Mouse (Mus musculus) limb, embryonic 14.5 days (tissue): ENCODE results near the gene Cbx7. TPM values are rescaled to one million over a fixed set of nuclear protein-coding genes. Genes with fewer than 3 reads are reported as not detected.

Experiments
- ATAC-seq: fragments of 200-750 bp; cut with Nextera tagmentation; 2 replicates; pipeline ENCODE4 v1.8.0; 2017; ENCODE audit warnings: low read depth, moderate number of reproducible peaks, moderate TSS enrichment; ENCODE audit not compliant: low FRiP score
- DNase-seq: peaks from one replicate; pipeline ENCODE4 v3.0.0-alpha.2; 2015; ENCODE audit warnings: low spot score
- H3K27ac ChIP-seq: fragments of 300-500 bp; sonication (generic); replicated peaks from 2 replicates; pipeline ENCODE4 v1.5.1; 2014; ENCODE audit warnings: low read depth, mild to moderate bottlenecking, low read length, moderate library complexity, mixed read lengths
- H3K27me3 ChIP-seq: fragments of 300-500 bp; sonication (generic); 2 replicates; pipeline ENCODE4 v1.6.1; 2014; ENCODE audit warnings: low read length, mixed read lengths; ENCODE audit not compliant: control insufficient read depth, insufficient read depth
- H3K36me3 ChIP-seq: fragments of 300-500 bp; sonication (generic); 2 replicates; pipeline ENCODE4 v1.6.1; 2014; ENCODE audit warnings: mild to moderate bottlenecking, low read length, moderate library complexity, mixed read lengths; ENCODE audit not compliant: control insufficient read depth, insufficient read depth
- H3K4me1 ChIP-seq: fragments of 300-500 bp; sonication (generic); 2 replicates; pipeline ENCODE4 v1.6.1; 2014; ENCODE audit warnings: antibody characterized with exemption, low read length, mixed read lengths; ENCODE audit not compliant: control insufficient read depth, insufficient read depth
- H3K4me2 ChIP-seq: fragments of 300-500 bp; sonication (generic); replicated peaks from 2 replicates; pipeline ENCODE4 v1.6.1; 2014; ENCODE audit warnings: low read depth, mild to moderate bottlenecking, low read length, moderate library complexity; ENCODE audit not compliant: severe bottlenecking
- H3K4me3 ChIP-seq: fragments of 300-500 bp; sonication (generic); replicated peaks from 2 replicates; pipeline ENCODE4 v1.5.1; 2014; ENCODE audit warnings: low read length
- H3K9ac ChIP-seq: fragments of 300-500 bp; sonication (generic); 2 replicates; pipeline ENCODE4 v1.6.1; 2014; ENCODE audit warnings: mild to moderate bottlenecking, low read depth, low read length, moderate library complexity; ENCODE audit not compliant: severe bottlenecking
- H3K9me3 ChIP-seq: fragments of 300-500 bp; sonication (generic); 2 replicates; pipeline ENCODE4 v1.6.1; 2016; ENCODE audit warnings: low read length; ENCODE audit not compliant: control insufficient read depth
- POLR2A ChIP-seq: fragments of 200-500 bp; IDR thresholded peaks from 2 replicates; pipeline ENCODE4 v1.8.0; 2012; ENCODE audit warnings: inconsistent platforms, mild to moderate bottlenecking, moderate library complexity, borderline replicate concordance; ENCODE audit not compliant: insufficient read depth, insufficient read length; ENCODE audit errors: extremely low read depth
- WGBS: fragments of 180-500 bp; shearing (Covaris S2); extraction: QIAGEN DNeasy Blood & Tissue Kit; methylation state at CpG from one replicate; pipeline ENCODE4 v1.1.7; 2014; 5-methylcytosine and 5-hydroxymethylcytosine counted together
- polyA plus RNA-seq, 2 experiments: library from polyadenylated mRNA; depleted of rRNA in 1 of 2; stranded (reverse) in 1 of 2; unstranded in 1 of 2; fragments of >200 nt; fragmentation: Nextera tagmentation in 1 of 2; extraction: Ambion mirVana in 1 of 2; gene quantifications; 2 replicates each; pipeline versions ENCODE4 v1.2.1 to v1.2.3; 2012 to 2014

Cbx7 gene
- polyA plus RNA-seq, 2 experiments: 2.1 to 8.5 TPM

DNA sequence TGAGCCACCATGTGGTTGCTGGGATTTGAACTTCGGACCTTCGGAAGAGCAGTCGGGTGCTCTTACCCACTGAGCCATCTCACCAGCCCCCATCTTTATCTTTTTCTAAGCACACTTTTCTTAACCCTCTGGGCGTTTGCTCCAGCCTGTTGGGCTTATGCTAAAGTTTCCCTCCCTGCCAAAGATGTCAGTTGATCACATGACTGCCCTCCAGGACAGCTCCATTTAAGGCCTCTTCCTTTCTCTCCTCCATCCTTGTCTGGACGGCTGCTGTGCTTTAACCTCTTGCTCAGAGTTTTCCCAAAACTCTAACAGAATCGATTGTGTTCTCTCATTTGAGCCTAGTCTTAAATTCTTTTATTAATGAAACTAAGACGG, 34.6 kb downstream of the Cbx7 start:
- Histone ChIP-seq H3K27ac (no peak overlapping the region), H3K4me3 (no peak overlapping the region), H3K9me3 (no peaks in the 10 kb centered on the region), H3K9ac (no peak overlapping the region), H3K36me3 (no peaks in the 10 kb centered on the region), H3K4me1 (peaks cover 8% of the 10 kb centered on the region), H3K4me2 (no peak overlapping the region), H3K27me3 (peaks cover 36% of the 10 kb centered on the region)
- WGBS: 72% methylated on average over 7 of the region's 7 CpGs
- DNase-seq (no peak), ATAC-seq (no peak)
- TF ChIP-seq POLR2A: no peak

- DNase-seq: no peak
- Histone ChIP-seq H3K27me3 (peaks cover 36% of the 10 kb centered on the region), H3K9ac (no peak overlapping the region), H3K27ac (no peak overlapping the region), H3K36me3 (no peaks in the 10 kb centered on the region), H3K4me1 (peaks cover 8% of the 10 kb centered on the region), H3K4me2 (no peak overlapping the region), H3K4me3 (no peak overlapping the region), H3K9me3 (no peaks in the 10 kb centered on the region)
- WGBS: 16% methylated on average over 9 of the region's 9 CpGs
- TF ChIP-seq POLR2A: no peak
- ATAC-seq: no peak
These were observed 35.1 kb downstream of the Cbx7 start for GRCm38 (mm10) chr15:79935654-79936373.

- peaks cover 8% of the 10 kb centered on the region for H3K4me1 ChIP-seq
- H3K9me3 ChIP-seq: no peaks in the 10 kb centered on the region
- H3K27me3 ChIP-seq: peaks cover 36% of the 10 kb centered on the region
- no peak for TF ChIP-seq POLR2A
- peak overlapping the region; percentile 13; the same call in 1 of the 2 replicates for H3K4me2 ChIP-seq
- 4% methylated on average over 10 of the region's 10 CpGs for WGBS
- H3K4me3 ChIP-seq: no peak overlapping the region
- ATAC-seq: no peak
- no peak overlapping the region for H3K27ac ChIP-seq
- H3K36me3 ChIP-seq: no peaks in the 10 kb centered on the region
- H3K9ac ChIP-seq: no peak overlapping the region
- no peak for DNase-seq
These were observed 36.1 kb downstream of the Cbx7 start for GRCm38 (mm10) chr15:79934776-79935175.

GRCm38 (mm10) chr15:79933670-79934514, 37.0 kb downstream of the Cbx7 start:
- H3K9me3 ChIP-seq: no peaks in the 10 kb centered on the region
- H3K4me1 ChIP-seq: peaks cover 8% of the 10 kb centered on the region
- 2% methylated on average over 21 of the region's 22 CpGs for WGBS
- no peak overlapping the region for H3K4me3 ChIP-seq
- H3K4me2 ChIP-seq: peak overlapping the region; percentile 13
- H3K27ac ChIP-seq: no peak overlapping the region
- peaks cover 36% of the 10 kb centered on the region for H3K27me3 ChIP-seq
- DNase-seq (no peak), ATAC-seq (no peak)
- H3K36me3 ChIP-seq: no peaks in the 10 kb centered on the region
- TF ChIP-seq POLR2A: no peak
- no peak overlapping the region for H3K9ac ChIP-seq

GRCm38 (mm10) chr15:79933052-79933669, 37.8 kb downstream of the Cbx7 start:
- Histone ChIP-seq H3K9me3 (no peaks in the 10 kb centered on the region), H3K4me3 (peak overlapping the region; percentile 60), H3K27me3 (peaks cover 36% of the 10 kb centered on the region), H3K4me2 (peak overlapping the region; percentile 84), H3K36me3 (no peaks in the 10 kb centered on the region), H3K27ac (no peak overlapping the region), H3K9ac (no peak overlapping the region), H3K4me1 (peaks cover 8% of the 10 kb centered on the region)
- WGBS: 4% methylated on average over 22 of the region's 22 CpGs
- DNase-seq (no peak), ATAC-seq (no peak)
- TF ChIP-seq POLR2A: no peak
